Mouse (Mus musculus): ENCODE measurements around the gene Lrpprc.

- TF ChIP-seq POLR2A (IDR thresholded peaks at IDR 0.05; ENCODE audit: insufficient read depth, low read depth, low read length) (no peak), CTCF (IDR thresholded peaks at IDR 0.05) (no peak), EP300 (IDR thresholded peaks at IDR 0.05; ENCODE audit: insufficient read depth, low read depth, low read length) (no peak)
These were observed 5.4 kb downstream of the Lrpprc start for GRCm38 (mm10) chr17:84785176-84785575.

Measured in heart, adult 2 months (tissue).